Mouse (Mus musculus) heart, postnatal 0 days (tissue): ENCODE measurements at regions not wholly inside any gene's neighbourhood (a gene's known extent, or its start where the extent isn't known, plus 50 kb on each side); places are given as distances from the start of the nearest gene placed in this dataset.

ENCODE experiments used
- CTCF ChIP-seq: IDR thresholded peaks from 2 replicates; pipeline ENCODE4 v1.5.1; 2016; ENCODE audit warnings: antibody characterized with exemption, control low read depth, low read depth
- EP300 ChIP-seq: IDR thresholded peaks from 2 replicates; pipeline ENCODE4 v1.6.1; 2016; ENCODE audit warnings: antibody characterized with exemption, low read depth

DNA sequence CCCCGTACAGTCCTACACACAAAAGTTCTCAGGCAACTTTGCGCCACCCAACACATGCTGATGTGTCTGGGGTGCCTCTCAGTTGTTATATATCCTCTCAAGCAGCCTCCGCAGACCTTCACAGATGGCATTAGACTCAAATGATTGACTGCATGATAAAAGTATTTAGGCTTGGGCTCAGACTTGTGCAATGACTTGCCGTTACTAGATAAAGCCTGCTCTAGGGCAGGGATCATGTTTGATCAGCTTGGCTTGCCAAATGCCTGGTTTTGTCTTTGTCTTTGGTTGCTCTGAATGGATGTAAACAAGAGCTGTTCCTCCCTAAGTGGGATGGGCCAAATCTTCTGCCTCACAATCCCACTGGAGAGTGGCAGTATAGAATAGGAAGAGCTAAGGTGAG lies 57.2 kb upstream of the Gm21915 start:
- TF ChIP-seq CTCF: no peak
- TF ChIP-seq EP300: no peak
